Mouse (Mus musculus) cerebellum, adult (tissue): ENCODE results near the gene Ttn.
"Not testable (repeated sequence)": the region's sequence is repeated elsewhere in the genome, so short reads cannot be mapped to it uniquely, and the experiment has no call there.

ENCODE experiments used
- ATAC-seq: cut with Nextera tagmentation; 2 replicates; pipeline ENCODE4 v1.9.2; 2017; ENCODE audit warnings: mild to moderate bottlenecking, moderate library complexity, mixed read lengths; ENCODE audit not compliant: insufficient number of reproducible peaks, low FRiP score, low TSS enrichment

The Ttn gene

GRCm38 (mm10) chr2:76982391-76983145 lies at the start of gene Ttn:
TSS of gene Ttn (minus strand) at chr2:76982547.
- ATAC-seq: no peak

- ATAC-seq: no peak
These were observed 38.3 kb upstream of the Ttn start for GRCm38 (mm10) chr2:77020649-77021048.

DNA sequence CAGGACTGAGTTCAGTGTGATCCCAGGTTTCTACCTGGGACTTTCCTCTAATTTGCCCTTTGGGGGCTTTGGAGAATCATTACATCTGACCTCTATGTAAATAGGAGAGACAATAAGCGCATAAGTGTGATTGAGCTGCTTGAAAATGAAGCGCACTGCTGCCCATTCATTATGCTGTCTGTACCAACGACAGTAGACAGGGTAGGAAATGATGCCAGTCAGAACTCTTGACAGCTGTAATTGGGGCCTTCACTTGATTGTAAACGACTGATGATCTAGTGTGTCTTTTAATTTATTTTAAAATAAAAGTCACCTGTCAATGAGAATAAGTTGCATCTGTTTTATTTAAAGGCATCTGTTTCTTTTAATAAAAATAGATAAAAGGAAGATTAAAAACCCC lies 35.4 kb upstream of the Ttn start:
- no peak for ATAC-seq

DNA sequence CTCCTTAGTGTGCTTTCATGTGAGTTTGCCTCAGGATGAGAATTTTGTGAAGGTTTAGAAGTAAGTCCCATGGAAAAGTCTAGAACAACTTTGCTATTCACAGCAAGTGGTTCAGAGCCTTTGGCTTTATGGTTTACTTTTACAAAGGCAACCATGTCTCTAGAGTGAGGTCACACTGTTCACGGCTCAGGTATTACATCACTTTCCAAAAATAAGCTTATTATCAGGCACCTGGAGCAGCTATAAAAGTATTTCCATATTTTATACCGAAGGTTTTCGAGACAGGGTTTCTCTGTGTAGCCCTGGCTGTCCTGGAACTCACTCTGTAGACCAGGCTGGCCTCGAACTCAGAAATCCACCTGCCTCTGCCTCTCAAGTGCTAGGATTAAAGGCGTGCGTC lies 31.1 kb upstream of the Ttn start:
- ATAC-seq: not testable (repeated sequence)

DNA sequence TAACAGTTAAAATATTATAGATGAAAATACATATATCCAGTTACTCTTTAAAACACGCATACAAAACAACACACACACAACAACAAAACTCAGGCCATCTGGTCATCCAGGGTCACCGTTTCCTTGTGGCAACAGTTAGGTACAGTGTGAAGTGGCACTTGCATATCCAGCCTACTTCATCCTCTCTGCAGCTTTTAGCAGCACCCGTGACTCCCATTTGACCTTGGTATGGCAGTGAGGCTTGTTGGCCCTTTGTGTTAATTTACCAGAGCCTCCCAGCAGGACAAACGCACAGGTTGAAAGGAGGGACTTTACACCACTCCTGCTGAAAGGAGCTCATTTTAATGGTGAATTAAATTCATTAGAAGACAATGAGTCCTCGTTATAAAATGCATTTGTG lies 29.6 kb upstream of the Ttn start:
- ATAC-seq: no peak

DNA sequence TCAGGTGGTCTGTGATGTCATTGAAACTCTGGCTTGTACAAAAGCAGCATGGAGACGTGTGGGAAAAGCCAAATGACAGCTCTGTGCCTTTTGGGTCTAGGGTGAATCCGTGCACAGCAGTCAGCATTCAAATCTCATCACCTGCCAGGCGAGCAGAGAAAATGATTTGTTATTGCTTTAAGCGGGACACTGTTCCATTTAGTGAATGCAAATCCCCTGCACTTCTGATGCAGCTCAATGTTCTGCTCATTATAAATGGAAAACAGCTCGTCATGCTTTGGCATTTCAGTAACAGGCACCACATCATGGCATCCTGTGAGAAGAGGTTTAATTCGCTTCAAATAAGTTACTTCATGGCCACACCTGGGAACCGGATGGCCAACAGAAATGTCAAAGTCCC lies 24.7 kb upstream of the Ttn start:
- no peak for ATAC-seq

DNA sequence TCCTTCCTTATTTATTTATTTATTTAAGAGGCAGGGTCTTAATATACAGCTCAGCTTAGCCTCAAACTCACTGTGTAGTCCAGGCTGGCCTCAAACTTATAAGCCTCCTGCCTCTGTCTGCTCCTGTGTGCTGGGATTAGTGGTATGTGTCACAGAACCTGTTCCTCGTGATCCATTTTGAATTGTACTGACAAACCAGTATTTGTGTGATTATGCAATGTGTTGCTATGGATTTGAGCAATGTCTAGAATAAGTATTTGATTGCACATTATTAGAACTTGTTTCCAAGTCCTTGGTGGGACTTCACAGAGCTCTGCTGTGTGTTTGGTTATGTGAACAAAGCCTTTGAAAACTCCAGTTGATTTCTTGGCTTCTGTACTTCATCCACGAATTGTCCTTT lies 20.8 kb upstream of the Ttn start:
- ATAC-seq: no peak

DNA sequence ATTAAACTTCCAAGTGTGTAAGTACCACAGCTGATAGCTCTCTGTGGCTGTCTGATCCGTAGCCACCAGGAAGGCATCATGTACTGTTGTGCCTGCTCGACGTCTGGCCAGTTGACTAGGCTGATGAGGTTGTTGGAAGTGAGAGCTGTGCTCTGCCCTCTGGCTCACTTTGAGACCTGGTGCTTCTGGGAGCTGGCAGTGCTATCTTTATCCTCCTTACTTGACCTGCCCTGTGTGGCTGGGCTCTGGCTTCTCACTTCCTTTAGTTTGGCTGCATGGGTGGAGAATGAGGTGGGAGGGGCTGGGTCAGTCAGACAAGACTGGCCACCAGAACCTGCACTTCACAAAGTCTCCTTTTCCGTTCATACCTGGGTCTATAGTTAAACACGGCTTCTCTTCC lies 16.0 kb upstream of the Ttn start:
- ATAC-seq: no peak

GRCm38 (mm10) chr2:76992493-76993201 lies 10.3 kb upstream of the Ttn start:
- no peak for ATAC-seq

- no peak for ATAC-seq
These were observed 5.0 kb upstream of the Ttn start for GRCm38 (mm10) chr2:76987317-76987716.

- ATAC-seq: no peak
These were observed 2.0 kb upstream of the Ttn start for GRCm38 (mm10) chr2:76984384-76984783.

DNA sequence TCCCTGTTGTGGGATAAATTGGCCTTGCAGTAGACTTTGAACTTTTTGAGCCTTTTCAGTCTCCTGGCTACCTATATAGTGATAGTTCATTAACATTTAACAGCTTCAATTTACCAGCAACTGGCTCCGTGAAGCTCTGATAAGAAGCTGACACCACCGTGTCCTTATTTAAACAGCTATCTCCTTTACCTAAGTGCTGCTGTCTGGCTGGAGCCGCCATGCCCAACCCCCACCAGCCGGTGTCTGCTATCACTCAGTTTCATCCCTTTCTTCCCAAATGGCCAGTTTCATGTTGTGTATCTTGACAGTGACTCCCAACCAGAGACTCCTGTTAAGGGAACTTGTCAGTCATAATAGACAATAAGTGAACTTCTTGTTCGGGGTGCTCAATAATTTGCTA lies 1.3 kb upstream of the Ttn start:
- no peak for ATAC-seq

DNA sequence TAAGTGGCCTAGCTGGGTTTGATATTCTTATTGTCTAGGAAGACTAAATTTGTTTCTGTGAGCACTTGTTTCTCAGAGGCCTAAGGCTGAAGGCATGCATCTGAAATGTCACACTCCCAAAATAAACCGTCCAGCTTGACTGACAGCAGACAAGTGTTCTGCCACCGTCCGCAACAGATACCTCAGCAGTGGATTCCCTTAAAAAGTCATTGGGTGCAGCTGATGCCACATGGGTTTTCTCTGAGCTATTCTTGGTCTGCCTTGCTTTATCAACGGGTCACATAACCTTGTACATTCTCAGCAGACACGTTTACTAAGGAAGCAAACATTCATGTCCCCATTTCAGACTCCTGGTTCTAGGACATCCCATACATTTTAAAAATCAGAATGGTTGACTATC lies 630 bp downstream of the Ttn start:
- no peak for ATAC-seq

- no peak for ATAC-seq
These were observed 2.2 kb downstream of the Ttn start for GRCm38 (mm10) chr2:76980146-76980545.

DNA sequence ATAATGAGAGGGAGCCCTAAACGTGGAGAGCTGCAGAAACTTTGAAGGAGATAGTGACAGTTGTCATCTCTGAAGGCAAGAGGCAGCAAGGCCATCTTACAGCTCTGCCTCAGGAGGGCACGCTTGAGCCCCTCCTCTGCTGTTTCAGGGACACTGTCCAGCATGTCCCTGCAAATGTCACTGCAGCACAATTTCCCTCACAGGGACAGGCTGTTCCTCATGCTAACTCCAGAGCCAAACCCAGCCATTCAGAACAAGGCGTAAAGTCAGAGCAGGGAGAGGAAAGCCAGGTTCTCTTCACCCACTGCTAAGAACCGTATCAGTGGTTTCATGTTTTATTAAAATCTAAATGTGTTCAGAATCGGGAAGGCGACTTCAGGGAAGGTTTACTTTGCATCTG lies 4.7 kb downstream of the Ttn start:
- ATAC-seq: no peak

DNA sequence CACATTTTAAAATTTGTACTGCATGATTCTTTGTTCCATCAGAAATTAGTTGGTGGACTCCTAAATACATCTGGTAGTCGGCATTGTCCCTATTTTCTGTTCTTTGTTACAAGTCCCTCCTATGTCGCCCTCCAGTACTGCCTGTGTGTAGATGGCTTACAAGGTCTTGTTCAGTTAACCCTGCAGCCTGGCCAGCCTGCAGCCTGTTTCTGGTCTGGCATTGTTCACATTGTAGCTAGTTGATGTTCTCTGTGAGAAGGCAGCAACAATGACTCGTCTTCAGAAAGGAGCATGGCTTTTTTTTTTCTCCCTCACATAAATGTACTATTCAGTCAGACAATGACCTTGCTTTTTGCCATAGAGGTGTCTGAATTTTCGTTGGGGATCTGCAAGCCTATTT lies 10.3 kb downstream of the Ttn start:
- ATAC-seq: no peak

- ATAC-seq: no peak
These were observed 11.3 kb downstream of the Ttn start for GRCm38 (mm10) chr2:76971069-76971468.

DNA sequence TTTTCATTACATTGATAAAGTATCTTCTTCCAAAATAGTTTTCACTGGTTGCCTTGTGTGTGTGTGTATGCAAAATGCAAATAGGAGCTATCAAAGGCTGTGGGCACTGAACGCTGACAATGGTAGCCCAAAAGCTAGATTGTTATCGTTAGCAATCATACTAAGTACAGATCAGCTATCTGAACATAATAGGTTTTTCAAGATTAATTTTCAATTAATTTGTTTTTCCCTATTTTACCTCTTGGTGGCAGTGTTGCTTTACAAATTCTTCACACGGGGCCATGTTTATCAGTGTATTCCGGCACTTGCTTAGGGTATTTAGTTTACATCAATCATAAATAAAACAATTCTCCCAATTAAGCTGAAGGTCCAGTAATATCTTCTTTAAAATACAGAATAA lies 11.7 kb downstream of the Ttn start:
- no peak for ATAC-seq

DNA sequence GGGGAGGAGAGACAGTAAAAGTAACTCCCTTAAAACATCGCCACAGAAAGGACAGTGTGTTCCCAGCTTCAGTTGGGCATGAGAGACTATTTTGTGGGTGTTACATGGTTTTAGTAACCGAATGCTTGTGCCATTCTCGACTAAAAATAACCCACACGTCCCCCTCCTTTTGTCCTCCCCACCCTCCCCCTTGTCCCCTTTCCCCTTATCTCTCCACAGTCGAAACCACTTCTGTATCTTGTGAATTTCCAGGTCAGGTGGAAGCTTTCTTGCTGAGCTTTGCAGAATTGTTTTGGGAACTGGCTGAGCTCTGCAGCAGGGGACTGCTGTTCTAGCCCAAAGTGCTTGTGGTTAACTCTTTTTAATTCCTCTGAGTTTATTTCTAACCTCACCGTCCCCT lies 12.1 kb downstream of the Ttn start:
- ATAC-seq: no peak

- 0 out of 2 replicates have a peak, but pooled peaks have one; percentile 17 for ATAC-seq
These were observed 12.7 kb downstream of the Ttn start for GRCm38 (mm10) chr2:76969637-76970036.

DNA sequence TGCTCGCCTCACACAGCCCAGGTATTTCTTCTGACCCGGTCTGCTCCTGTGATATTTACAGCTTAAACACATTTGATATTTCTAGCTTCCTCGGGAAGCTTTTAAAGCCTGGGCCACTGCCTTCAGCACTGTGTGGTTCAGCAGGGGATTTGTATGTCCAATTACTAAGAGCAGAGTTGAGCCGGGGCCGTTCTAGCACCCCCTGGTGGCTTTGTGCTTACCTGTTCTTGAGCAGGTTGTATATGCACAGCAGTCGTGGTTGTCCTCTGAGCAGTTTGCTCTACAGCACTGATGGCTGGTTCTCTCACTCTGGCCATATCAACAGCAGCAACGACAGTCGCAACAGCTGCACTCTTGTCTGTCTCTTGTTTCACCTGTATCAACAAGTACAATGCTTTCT lies 13.4 kb downstream of the Ttn start:
- ATAC-seq: peak; percentile 84

- no peak for ATAC-seq
These were observed 15.8 kb downstream of the Ttn start for GRCm38 (mm10) chr2:76966582-76966981.
